Mouse (Mus musculus) gastrocnemius, postnatal 10 days (tissue): ENCODE data around the gene Cgn. TPM values are rescaled to one million over a fixed set of nuclear protein-coding genes. Genes with fewer than 3 reads are reported as not detected.

Source experiments
- DNase-seq: peaks from one replicate; pipeline ENCODE4 v3.0.0; 2021; ENCODE audit warnings: mixed read lengths
- long read RNA-seq, 2 experiments: library from polyadenylated mRNA; stranded (forward); transcript quantifications; one replicate each; pipeline ENCODE4 v2.0.0; 2021
- total RNA-seq, 2 experiments: library from RNA; stranded (reverse); gene quantifications; 2 replicates each; pipeline ENCODE4 v1.2.3; 2021

Cgn gene
- under 1 TPM; 0.29 to 0.38 TPM for total RNA-seq
- long read RNA-seq, experiment 1: 0 reads
- long read RNA-seq, experiment 2: 0 reads

DNA sequence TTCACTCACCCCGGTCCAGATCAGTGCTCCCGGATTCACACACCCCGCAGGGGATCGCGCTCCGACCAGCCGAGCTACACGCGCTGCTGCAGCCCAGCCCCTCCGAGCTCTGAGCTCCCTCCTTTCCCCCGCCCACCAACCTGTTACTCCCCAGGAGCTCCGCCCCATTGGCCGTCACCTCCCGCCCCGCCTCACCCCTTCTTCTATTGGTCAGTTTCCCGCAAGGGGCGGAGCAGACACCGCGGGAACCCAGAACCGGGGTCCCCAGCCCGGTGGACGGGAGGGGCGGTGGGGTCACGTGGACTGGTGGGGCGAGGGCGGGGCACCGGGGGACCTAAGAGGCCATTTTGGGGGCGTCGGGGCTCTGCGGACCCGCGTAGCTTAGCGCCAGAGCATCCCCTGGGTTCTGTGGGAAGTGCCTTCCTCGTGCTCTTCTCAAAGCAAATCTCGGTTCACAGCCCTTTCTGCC, at the start of gene Cgn:
Cgn (minus strand) TSS at position 126 of the 469 bp plus-strand sequence.
- DNase-seq: peak; percentile 86

DNA sequence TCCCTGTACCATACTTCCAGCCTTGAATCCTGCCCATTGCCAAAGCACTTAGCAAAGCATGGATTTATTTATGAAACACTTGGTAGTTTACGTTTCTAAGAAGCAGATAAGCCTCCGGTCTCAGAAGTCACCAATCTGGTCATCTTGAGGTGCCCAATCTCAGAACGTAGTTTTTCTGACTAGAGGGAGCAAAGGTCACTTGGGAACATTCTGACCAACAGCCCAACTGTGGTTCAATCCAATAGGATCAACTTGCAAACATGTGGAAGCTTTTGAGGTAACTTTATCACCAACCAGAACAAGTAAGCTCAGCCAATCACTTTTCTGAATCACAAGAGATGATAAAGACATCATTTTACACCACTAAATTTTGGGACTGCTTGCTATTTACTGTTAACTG, 49.1 kb upstream of the Cgn start:
- DNase-seq: no peak

DNA sequence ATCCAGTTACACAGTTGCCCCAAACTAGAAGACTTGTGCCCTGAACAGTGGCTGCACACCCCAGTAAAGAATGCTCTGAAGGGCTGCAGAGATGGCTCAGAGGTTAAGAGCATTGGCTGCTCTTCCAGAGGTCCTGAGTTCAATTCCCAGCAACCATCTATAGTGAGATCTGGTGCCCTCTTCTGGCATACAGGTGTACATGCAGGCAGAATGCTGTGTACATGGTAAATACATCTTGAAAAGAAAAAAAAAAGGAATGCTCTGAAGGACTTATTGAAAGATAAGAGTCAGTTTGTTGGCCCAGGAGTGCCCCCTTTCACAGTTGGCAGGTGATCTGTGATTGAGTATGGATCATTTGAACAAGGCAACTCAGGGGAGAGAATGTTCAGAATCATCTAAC, 47.1 kb upstream of the Cgn start:
- no peak for DNase-seq

DNA sequence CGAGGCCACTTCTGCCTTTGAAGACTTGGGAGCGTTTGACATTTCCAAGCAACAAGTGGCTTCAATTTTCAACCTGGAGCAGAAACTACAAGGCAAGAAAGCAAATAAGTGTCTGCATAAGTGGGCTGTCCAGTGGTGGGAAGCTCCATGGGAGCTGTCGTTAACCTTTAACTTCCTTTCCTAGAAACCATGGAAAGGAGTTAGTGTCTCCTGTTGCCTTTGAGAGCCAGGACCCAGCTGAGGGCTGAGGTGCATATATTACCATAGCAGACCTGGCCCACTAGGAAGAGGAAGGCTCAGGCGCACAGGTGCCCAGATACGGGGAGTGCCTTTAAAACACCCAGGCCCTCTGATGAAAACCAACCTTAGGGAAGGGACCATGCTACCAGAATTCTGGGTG, 46.4 kb upstream of the Cgn start:
- DNase-seq: no peak

DNA sequence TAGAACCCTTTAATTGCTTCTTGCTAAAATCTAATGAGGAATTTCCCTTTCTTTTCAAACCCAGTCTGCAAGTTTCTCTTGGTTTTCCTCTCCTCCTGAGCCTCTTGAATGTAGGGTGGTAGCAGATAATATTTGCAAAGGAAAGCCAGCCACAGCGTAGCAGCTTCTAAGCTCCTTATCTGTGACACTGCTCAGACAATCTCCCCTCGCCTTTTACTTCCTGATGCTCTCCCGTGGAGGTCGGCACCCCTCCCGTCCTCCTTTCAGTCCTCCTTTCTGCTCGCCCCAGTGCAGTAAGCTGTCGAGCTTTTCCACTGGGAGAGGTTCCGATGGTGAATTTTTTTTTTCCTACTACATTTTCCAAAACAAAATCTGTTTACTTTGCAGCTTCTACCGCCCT, 45.8 kb upstream of the Cgn start:
- no peak for DNase-seq

DNA sequence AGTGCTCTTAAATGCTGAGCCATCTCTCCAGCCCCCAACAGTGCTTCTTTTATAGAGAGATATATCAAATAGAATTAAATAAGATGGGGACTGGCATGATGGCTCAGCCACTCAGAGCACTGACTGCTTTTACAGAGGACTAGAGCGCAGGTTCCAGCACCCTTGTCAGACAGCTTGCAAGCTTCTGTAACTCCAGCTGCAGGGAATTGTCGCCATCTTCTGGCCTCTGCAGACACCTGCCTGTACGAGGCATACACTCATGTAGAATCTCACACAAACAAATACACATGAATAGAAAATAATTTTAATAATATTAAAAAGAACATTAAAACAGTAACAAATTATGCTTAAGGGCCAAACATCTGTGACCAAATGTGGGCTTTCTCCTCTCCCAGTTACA, 37.8 kb upstream of the Cgn start:
- DNase-seq: no peak

DNA sequence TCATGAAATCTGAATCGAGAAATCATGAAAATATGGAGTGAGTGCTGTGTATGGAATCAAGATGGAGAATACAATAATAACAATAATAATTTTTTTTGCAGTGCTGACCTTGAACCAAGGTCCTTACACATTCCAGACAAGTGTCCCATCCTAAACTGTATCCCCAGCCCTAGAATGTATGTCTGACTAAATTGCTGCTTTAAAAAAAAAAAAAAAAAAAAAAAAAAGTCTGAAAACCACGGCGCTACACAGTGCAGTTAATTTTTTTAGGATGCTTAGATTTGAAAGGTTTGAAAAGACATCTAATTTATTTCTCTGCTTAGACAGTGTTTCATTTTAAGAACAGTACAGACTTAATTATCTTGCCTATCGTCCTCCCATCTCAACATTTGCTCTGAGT, 35.8 kb upstream of the Cgn start:
- DNase-seq: no peak

DNA sequence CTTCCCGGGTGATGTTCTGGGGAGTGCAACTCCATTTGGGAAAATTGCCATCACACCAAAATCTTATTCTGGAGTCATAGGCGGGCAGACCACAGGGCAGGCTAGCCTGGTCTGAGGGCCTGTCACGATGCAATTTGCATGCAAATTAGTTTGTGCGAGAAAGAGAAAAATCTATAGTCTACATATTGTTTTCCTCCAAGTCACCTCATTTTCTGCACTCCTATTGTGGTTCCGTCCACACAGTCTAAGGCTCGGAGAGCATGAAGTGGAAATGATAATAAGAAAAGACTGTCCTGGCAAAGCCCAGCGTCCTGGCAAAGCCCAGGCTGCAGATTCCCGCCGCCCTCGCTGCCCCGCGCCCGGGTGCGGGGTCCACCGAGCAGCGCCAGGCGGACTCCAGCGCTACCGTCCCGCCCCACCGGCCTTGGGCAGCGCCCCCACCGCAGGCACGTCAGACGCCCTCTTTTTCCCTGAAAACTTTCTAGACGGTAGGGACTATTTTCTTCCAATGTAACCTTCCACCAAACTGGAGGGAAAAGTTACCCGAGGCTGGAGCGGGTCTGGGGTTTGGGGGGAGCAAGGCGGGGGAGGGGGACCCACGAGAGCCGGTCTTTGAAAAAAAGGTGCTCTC, 34.8 kb upstream of the Cgn start:
- DNase-seq: peak; percentile 56

DNA sequence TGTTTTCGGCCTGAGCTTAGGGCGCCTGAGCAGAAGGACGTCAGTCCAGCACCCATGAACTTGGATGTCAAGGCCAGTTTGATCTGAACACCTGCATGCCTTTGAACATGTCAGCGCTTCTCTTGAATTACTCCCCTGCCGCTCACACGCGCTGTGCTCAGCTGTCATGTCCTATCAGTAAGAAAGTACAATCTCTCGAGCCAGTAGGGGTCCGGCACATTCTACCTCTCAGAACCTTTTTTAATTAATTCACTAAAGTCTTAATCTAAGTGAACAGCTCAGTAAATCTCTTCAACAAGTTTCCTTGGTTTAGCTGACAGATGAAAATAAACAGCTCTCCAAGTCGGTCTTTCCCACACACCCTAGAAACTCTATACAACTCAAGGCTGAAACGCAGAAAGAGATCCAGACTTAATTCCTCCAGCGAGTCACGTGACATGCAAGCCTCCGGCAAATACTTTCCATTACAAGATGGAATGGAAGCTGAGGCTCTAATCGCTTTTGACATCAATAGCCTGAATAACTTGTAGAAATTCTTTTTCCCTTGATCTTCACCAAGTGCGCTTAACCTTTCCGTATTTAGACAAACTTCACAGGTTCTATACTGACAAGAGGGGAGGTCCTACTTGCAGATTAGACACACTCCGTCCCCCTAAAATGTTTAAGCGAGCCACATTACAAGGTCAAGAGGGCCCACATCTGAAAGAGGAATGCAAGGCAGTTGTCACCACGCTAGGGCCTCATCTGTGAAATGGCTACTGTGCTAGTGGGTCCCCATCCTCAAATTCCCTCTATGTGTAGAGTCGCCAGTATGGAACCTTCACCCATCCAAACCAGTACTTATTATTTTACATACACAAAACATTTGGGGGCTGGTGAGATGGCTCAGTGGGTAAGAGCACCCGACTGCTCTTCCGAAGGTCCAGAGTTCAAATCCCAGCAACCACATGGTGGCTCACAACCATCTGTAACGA, 33.4 kb upstream of the Cgn start:
- no peak for DNase-seq

DNA sequence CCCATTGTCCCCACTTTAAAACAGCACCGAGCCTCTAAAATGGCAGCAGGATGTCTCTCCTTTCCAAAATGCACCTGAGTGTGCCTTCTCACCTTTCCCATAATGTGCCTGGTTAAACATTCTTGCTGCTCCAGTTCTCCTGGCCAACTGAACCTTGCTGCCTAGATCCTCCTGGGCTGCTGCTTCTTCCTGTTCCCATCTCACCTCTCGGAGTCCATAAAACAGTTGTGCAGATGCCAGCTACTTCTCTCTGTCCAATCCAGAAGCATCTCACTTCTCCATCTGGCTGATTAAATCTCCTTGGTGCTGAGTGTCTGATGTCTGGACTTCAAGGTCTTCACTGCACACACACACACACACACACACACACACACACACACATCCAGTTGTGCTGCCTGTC, 31.4 kb upstream of the Cgn start:
- no peak for DNase-seq

DNA sequence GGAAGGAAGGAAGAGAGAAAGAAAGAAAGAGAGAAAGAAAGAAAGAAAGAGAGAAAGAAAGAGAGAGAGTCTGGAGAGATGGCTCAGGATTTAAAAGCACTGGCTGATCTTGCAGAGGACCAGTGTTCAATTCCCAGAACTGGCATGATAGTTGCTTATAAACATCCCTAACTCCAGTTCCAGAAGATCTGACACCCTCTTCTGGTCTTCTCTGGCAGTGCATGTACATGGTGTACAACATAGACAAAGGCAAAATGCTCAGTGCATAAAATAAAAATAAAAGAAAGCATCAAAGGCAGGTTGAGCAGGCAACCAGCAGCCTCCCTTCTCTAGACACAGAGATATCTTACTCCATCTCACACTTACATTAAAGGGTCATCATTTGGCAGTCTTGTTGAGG, 29.3 kb upstream of the Cgn start:
- DNase-seq: no peak

DNA sequence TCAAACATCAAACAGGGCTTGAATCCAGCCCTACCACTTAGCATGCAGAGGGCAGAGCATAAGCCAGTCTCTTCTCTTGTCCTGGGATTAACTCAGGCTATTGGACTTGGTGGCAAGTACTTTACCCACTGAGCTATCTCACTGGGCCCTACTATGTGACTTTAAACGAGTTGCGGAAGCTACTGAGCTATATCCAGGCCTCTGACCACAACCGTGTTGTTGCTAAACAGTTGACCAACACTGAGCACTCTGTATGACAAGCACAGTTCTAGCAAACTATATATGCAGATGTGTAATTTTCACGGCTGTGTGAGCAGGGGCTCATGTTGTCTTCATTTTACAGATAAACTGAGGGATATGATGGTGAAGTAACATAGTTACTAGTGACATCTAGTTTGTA, 28.4 kb upstream of the Cgn start:
- DNase-seq: no peak

DNA sequence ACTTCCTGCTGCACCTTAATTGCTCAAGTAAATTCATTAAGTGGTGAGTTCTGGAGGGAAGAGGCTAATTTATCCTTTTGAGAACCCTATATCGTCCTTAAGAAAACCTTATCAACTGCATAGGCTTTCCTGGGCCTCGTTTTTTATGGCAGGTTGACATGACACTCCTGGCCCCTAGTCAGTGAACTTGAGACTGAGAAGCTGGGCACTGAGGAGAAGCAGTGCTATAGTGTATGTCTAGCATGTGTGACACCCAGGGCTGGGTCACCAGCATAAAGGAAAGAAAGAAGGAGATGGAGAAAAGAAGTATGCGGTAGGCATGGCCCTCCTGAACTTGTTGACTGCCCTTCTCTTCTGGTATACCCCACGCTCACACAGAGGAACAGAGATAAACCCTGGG, 27.8 kb upstream of the Cgn start:
- DNase-seq: no peak

DNA sequence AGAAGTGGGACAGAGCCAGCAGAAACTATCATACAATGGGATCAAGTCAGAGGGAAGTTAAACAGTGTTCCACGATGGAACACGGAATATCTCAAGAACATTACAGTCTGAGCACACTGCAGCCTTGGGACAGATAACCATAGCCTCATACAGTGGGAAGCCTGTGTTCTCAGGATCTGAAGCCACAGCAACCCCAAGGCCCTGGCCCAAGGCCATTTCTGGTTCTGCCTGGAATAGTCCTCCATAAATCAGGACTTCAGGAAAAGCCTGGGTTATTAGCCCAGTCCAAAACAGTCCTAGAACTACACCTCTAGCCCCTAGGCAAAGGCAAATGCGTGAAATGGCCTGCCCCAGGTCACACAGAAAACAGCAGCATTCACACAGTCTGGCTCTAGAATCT, 27.4 kb upstream of the Cgn start:
- no peak for DNase-seq

DNA sequence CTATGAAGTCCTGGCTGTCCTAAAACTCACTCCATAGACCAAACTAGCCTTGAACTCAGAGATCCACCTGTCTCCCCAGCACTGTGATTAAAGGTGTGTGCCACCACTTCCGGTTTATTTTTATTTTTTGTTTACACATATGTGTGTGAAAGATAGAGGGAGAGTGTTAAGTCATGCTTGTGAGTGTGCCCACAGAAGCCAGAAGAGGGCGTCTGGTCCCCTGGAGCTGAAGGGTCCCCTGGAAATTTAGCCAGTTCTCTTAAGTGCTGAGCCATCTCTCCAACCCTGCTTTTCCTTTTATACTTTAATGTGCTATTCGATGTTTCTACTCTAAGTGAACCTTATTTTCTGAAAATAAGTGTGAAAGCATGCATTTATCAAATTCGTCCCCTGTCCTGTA, 25.3 kb upstream of the Cgn start:
- no peak for DNase-seq

DNA sequence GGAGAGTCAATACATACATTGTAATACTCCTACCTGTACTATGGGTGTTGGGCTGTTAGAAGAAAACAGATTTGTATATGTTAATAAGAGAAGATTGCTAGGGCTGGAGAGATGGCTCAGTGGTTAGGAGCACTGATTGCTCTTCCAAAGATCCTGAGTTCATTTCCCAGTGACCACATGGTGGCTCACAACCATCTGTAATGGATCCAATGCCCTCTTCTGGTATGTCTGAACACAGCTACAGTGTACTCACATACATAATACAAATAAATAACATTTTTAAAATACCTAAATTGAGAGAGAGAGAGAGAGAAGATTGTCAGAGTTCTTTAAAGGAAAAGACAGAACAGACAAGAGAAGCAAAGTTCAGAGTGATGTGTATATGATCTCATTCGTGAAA, 22.0 kb upstream of the Cgn start:
- DNase-seq: no peak

DNA sequence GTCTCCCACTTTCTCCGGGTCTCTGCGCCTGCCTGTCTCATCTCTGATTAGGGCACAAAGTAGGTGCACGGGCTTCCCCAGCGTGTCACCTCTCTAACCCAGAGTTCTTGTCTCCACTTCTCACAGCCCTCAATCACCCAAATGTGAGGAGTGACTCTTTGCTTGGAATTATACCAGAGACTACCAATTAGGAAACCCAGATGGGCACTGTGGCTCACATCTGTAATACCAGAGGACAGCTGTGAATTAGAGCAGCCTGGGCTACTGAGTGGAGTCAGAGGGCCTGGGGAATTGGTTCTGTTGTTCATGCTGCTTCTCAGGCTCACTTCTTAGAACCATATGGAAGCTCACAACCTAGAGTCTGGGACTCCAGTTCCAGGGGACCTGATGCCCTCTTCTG, 18.7 kb upstream of the Cgn start:
- no peak for DNase-seq

DNA sequence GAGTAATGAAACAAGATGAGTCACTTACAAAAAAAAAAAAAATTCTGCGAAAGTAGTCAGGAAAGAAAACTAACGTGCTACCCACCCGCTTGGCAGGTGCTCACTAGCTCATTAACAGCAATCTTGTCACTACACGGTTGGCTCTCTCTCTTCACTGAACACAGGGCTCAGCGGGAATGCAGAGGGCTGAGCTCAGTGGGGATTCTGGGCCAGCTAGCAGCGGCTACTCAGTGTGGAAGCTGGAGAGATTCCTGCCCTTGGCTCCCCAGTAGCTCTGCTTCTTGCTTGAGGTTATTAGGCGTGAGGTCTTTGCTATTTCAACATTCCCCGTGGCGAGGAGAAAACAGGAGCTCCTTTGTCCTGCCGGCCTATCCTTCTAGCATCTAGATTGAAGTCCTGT, 17.9 kb upstream of the Cgn start:
- DNase-seq: peak; percentile 25

DNA sequence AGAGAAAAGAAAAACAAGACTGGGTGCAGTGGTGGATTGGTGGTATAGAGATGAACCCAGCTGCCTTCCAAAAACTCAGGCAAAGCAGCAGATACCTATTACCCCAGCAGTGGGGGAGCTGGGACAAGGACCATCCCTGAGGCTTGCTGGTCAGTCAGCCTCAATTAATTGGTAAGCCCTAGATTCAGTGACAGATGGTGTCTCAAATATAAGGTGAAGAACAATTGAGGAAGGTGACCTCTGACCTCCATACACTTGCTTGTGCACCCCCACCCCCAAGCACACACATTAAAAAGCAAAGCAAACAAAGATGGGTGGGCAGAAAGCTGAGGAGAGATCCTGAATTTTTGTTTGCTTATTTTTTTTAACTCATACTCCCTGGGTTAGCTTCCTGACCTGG, 9.9 kb upstream of the Cgn start:
- no peak for DNase-seq

DNA sequence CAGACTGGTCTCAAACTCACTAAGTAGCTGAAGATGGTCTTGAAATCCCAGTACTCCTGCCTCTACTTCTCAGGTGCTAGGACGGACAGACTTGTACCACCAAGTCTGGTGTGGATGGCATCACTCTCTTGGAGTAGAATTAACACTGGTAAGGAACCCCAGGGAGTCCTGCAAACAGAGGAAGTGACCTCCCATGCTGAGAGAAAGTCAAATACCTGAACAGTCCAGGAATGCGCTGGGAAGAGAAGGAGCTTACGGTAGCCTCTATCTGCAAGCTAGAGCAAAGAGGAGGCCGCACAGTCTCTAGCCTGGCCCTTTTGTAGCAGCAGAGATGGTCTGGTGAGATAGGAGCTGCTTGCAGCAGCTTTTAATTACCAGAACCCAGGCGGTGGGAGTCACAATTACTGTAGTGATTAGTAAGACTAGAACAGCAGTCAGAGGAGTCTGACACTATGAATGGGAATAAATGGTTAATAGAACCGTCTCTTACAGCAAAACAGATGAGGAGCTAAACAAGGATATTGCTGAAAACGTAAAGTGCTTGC, 9.4 kb upstream of the Cgn start:
- no peak for DNase-seq

DNA sequence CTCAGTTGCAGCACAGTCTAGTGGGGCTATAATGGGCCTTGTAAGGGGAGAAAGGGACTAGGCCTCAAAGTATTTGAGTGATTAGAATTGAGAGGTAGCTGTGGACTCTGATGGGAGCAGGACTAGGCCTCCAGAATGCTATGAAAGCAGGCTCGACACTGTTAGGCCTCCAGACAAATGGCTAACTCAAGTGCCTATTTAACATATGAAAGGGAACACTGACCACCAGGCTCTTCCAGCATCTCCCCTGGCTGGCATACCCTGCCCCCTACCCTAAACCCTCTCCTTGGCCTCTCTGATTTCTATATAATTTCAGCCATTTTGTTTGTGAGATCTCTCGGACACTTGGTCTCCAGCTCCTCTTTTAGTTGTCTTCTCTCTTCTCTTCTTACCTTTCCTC, 8.1 kb upstream of the Cgn start:
- DNase-seq: no peak

DNA sequence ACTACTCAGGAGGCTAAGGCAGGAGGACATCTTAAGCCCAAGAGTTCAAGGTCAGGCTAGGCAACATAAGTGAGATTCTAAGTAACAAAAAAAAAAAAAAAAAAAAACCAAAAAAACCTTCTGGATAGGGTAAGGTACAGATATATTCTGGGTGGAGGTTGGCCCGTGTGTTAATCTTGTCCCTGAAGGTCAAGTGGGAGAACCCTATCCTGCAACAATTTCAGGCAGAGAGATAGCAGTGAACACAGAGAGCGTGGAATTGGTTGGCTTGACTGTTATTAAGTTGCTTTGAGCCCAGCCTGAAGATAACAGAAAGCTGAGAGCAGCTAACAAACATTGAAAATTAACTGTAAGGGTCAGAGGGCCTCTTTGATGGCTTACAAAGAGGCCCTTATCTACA, 7.4 kb upstream of the Cgn start:
- no peak for DNase-seq

DNA sequence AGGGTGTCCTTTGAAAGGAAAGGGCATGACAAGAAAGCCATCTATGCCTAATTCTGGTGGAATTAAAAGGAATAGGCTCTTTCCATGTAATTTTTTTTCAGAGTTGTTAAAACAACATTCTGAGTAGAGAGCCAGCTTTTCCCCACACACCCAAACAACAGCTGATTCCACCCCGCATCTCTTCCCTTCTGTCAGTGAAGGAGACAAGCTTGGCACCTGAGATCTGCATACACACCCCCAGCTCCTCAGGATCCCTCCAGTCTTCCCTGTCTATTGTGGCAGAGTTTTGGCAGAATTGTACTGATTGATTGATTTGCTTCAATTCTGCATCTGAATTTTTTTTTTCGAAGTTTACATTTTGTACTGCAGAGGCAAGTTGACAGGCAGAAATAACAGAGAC, 6.0 kb upstream of the Cgn start:
- DNase-seq: no peak

DNA sequence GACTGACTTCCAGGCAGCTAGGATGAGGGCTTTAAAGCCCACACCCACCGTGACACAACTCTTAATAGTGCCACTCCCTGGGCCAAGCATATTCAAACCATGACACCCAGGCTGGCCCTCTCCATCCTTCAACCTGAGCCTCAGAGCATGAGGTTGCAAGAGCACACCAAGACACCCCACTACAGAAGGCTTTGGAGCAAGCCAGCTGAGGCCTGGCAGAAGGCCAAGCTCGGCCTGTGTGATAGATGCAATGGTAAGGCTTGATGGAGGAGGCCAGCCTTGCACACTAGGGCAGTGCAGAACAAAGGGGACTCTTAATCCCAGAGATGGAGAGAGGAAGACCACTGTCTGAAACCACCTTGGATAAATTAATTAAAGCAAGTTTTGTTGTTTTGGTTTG, 3.2 kb upstream of the Cgn start:
- no peak for DNase-seq
